Mouse (Mus musculus) kidney, adult 2 months (tissue): Measurements from ENCODE around the gene Shisa5.

Experiments used
- CTCF ChIP-seq: fragments of 200-500 bp; conservative IDR thresholded peaks from 2 replicates; pipeline ENCODE4 v1.5.1; 2011; ENCODE audit warnings: low read depth, mild to moderate bottlenecking, control low read depth, low read length, moderate library complexity, mixed read lengths; ENCODE audit not compliant: insufficient read depth, insufficient read length
- POLR2A ChIP-seq: fragments of 200-500 bp; IDR thresholded peaks from one replicate; pipeline ENCODE4 v1.6.1; 2011; ENCODE audit warnings: low read depth, low read length, control low read depth

DNA sequence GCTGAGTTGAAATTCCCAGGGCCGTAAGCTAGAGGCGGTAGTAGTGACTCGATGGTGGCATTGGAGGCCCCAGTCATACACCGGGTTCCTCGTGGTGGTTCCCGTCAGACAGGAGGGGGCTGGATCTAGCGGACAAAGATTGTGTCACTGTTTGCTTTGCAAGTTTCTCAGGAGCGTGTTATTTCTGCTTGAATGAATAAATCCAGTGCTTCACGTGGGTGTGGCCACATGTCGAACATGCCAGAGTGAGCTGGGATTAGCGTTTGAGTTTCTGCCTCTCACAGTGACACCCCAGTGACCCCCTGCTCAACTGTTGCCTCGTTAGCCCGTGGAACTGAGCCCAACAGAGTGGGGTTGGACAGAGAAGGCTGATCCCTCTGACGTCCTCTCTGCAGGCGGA is 52.1 kb downstream of the Shisa5 start:
- TF ChIP-seq CTCF: no peak
- TF ChIP-seq POLR2A: no peak
